Mouse (Mus musculus) hindbrain, embryonic 14.5 days (tissue): Measurements from ENCODE around the gene Fkbp1a. TPM values are rescaled to one million over a fixed set of nuclear protein-coding genes. Genes with fewer than 3 reads are reported as not detected.

Experiments used
- ATAC-seq: fragments of 200-750 bp; cut with Nextera tagmentation; 2 replicates; pipeline ENCODE4 v1.8.0; 2017; ENCODE audit warnings: moderate number of reproducible peaks, mild to moderate bottlenecking, moderate TSS enrichment, moderate library complexity; ENCODE audit not compliant: low FRiP score
- DNase-seq: peaks from one replicate; pipeline ENCODE4 v3.0.0-alpha.2; 2015; ENCODE audit warnings: low spot score
- H3K27ac ChIP-seq: fragments of 300-500 bp; sonication (generic); 2 replicates; pipeline ENCODE4 v1.5.1; 2014; ENCODE audit warnings: mild to moderate bottlenecking, moderate library complexity
- H3K27me3 ChIP-seq: fragments of 300-500 bp; sonication (generic); 2 replicates; pipeline ENCODE4 v1.6.1; 2014; ENCODE audit warnings: mild to moderate bottlenecking, low read length, mixed read lengths; ENCODE audit not compliant: control insufficient read depth, insufficient read depth
- H3K36me3 ChIP-seq: fragments of 300-500 bp; sonication (generic); replicated peaks from 2 replicates; pipeline ENCODE4 v1.6.1; 2014; ENCODE audit not compliant: control insufficient read depth, insufficient read depth
- H3K4me1 ChIP-seq: fragments of 300-500 bp; sonication (generic); replicated peaks from 2 replicates; pipeline ENCODE4 v1.6.1; 2014; ENCODE audit warnings: antibody characterized with exemption, low read length, mixed read lengths; ENCODE audit not compliant: control insufficient read depth, insufficient read depth
- H3K4me2 ChIP-seq: fragments of 300-500 bp; sonication (generic); replicated peaks from 2 replicates; pipeline ENCODE4 v1.6.1; 2014; ENCODE audit warnings: mild to moderate bottlenecking, moderate library complexity
- H3K4me3 ChIP-seq: fragments of 300-500 bp; sonication (generic); replicated peaks from 2 replicates; pipeline ENCODE4 v1.5.1; 2014; ENCODE audit warnings: mild to moderate bottlenecking, low read length
- H3K9ac ChIP-seq: fragments of 300-500 bp; sonication (generic); 2 replicates; pipeline ENCODE4 v1.6.1; 2014
- H3K9me3 ChIP-seq: fragments of 300-500 bp; sonication (generic); 2 replicates; pipeline ENCODE4 v1.6.1; 2016; ENCODE audit warnings: low read length; ENCODE audit not compliant: control insufficient read depth
- WGBS: fragments of 180-500 bp; shearing (Covaris S2); extraction: QIAGEN DNeasy Blood & Tissue Kit; methylation state at CpG from one replicate; pipeline ENCODE4 v1.1.7; 2014; 5-methylcytosine and 5-hydroxymethylcytosine counted together
- polyA plus RNA-seq: library from polyadenylated mRNA; unstranded; fragments of >200 nt; fragmentation: Nextera tagmentation; extraction: Ambion mirVana; gene quantifications from 2 replicates; pipeline ENCODE4 v1.2.1, GENCODE M21; 2014

Gene Fkbp1a
- polyA plus RNA-seq, 1 experiment from 2014 or later, result 643 TPM

DNA sequence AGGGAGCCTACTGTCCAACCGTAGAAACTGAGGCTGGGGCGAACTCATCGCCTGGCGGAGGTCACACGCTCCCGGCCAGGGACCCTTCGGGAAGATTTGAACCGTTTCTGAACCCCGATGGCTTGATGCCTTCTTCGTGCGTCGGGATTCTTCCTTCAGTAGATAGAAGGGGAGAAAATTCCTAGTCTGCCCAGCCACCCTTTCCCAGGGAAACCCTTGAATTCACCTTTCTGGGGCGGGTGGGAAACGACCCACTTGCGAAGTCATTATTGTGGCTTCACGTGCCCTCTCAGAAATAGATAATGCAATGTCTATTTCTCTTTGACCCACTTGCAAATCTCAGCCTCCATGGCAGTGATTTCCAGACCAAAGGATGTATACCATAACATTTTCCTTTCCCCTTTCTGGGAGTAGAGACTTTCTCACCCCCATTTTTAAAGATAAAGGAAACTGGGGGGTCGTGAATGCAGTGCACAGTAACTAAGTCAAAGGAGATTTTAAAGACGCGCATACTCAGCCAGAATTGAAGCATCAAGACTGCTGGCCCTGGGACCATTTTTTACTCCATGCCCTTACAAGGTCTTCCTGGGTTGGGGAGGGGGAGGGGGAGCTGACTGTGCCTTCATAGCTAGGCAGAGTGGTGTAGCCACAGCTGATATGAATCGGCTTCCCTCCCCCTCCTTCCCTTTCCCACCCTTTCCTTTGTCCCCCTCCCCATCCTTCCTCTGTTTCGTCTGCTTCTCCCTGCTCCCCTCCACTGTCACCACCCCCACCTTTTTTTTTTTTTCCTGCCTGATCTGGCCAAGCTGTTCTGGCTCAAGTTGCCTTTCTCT is 996 bp downstream of the Fkbp1a start:
- peaks cover 39% of the 10 kb centered on the region for H3K36me3 ChIP-seq
- peaks cover 34% of the 10 kb centered on the region for H3K4me1 ChIP-seq
- H3K9ac ChIP-seq, result peak overlapping the region; percentile 93
- DNase-seq (peak; percentile 28), ATAC-seq (no peak)
- no peaks in the 10 kb centered on the region for H3K9me3 ChIP-seq
- peak overlapping the region; percentile 61 for H3K4me2 ChIP-seq
- H3K4me3 ChIP-seq, result peak overlapping the region; percentile 94
- no peaks in the 10 kb centered on the region for H3K27me3 ChIP-seq
- peak overlapping the region; percentile 84 for H3K27ac ChIP-seq
- 1% methylated on average over 21 of the region's 21 CpGs for WGBS

DNA sequence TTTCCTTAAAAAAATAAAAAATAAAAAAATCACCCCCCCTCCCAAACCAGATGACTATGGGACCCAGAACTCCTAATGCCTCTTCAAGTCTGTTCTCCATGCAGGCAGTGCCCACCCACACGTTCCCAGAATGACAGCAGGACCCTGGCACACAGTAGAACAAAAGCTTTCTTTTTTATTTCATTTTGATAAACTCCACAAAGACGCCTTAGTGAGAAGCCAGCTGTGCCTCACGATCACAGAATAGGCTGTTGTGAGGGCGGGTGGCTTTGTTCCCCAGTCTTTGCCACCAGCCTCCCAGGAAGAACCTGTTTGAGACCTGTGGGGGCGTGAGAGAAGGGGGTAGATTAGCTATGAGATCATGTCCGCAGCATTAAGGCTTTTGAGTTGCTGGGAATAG is 2.4 kb downstream of the Fkbp1a start:
- H3K27me3 ChIP-seq, result no peaks in the 10 kb centered on the region
- ATAC-seq (no peak), DNase-seq (no peak)
- WGBS, result 58% methylated on average over 6 of the region's 6 CpGs
- H3K9ac ChIP-seq, result peak overlapping the region; percentile 93
- H3K9me3 ChIP-seq, result no peaks in the 10 kb centered on the region
- H3K4me3 ChIP-seq, result 0 out of 2 replicates have a peak overlapping the region, but pooled peaks have one; percentile 94
- H3K4me1 ChIP-seq, result peaks cover 34% of the 10 kb centered on the region
- no peak overlapping the region for H3K27ac ChIP-seq
- H3K4me2 ChIP-seq, result peak overlapping the region; percentile 61
- H3K36me3 ChIP-seq, result peaks cover 49% of the 10 kb centered on the region

DNA sequence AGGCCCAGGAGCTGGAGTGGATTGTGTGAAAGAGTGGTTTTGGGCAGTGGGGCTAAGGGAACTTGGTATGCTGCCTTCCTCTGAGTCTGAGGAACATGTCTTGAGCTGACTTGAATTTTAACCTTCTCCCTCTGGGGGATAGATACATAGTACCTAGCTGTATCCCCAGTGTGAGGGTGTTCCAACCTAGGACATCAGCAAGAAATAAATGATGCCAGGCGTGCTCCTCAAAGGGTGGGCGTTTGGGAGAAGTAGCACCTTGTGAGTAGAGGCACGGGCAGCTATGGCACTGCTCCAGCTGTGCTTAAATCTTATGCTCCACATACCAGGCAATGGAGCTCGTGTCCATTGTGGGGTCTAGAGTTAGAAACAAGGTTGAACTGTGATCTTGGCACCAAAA is 4.3 kb downstream of the Fkbp1a start:
- ATAC-seq (no peak), DNase-seq (no peak)
- Histone ChIP-seq H3K4me3 (no peak overlapping the region), H3K9me3 (no peaks in the 10 kb centered on the region), H3K36me3 (peaks cover 65% of the 10 kb centered on the region), H3K27me3 (no peaks in the 10 kb centered on the region), H3K9ac (no peak overlapping the region), H3K4me1 (peaks cover 27% of the 10 kb centered on the region), H3K27ac (no peak overlapping the region), H3K4me2 (no peak overlapping the region)
- WGBS, result 91% methylated on average over 4 of the region's 4 CpGs

DNA sequence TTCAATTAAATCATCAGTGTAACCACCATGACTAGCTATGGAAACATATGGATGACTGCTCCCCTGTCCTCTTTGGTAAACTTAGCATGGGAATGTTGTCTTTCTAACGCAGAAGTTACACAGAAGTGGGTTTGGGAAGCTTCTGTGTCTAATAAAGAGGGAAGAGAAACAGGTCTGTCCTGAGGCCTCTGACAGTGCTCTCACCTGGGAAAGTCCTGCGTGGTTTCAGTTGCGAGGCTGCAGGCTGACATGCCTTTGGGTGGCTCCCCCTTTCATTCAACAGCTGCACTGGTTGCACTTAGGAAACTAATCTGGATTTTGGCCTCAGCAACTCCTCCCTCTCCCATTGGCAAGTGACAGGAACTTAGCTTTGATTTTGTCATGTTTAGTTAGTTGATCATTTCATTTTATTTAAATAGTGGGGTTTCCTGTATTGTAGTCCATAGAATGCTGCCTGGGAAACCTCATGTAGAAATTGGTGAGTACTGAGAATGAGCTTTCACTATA is 7.4 kb downstream of the Fkbp1a start:
- no peak for ATAC-seq
- no peak overlapping the region for H3K4me3 ChIP-seq
- no peak overlapping the region for H3K27ac ChIP-seq
- WGBS, result 96% methylated on average over 3 of the region's 3 CpGs
- H3K4me2 ChIP-seq, result no peak overlapping the region
- peaks cover 11% of the 10 kb centered on the region for H3K4me1 ChIP-seq
- no peak for DNase-seq
- peaks cover 84% of the 10 kb centered on the region for H3K36me3 ChIP-seq
- H3K27me3 ChIP-seq, result no peaks in the 10 kb centered on the region
- no peaks in the 10 kb centered on the region for H3K9me3 ChIP-seq
- no peak overlapping the region for H3K9ac ChIP-seq

DNA sequence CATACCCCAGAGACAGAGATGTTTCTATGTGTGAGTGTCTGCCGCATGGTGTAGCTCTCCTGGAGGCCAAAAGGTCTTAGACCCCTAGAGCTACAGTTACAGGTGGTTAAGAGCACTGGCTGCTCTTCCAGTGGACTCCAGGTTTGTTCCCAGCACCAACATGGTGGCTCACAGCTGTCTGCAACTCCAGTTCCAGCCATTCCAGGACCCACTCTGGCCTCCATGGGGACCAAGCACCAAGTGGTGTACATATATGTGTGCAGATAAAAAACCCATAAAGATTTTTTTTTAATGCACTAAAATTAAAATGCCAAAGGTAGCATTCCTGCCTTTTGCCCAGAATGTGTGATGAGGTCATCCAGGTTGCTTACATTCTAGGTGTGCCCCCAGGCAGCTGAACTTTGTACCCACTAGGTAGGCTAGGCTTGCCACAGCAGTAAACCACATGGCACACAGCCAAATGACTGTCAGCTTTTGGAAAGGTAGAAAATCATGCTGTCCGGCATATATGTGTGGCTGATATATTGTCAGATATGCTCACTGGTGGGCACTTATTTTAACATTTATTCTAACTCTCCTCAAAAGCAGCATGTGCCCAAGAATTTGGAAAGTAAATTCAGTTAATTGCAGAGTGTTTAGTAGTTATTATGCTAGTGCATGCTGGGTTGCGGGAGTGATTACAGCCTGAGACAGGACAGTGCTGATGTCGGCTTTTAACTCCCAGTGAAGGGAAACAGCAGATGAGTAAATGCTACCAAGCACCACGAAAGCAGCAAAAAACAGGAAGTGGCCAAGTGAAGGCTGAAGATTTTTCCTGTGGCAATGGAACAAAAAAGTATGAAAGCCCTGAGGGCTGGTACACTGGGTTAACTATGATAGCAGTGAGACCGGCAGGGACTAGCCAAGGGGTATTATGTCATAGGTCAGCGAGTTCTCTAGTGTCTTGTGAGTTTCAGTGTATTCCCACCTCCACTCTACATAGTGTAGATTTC is 20.9 kb downstream of the Fkbp1a start:
- Histone ChIP-seq H3K9ac (no peak overlapping the region), H3K4me2 (no peak overlapping the region), H3K4me1 (no peaks in the 10 kb centered on the region), H3K4me3 (no peak overlapping the region), H3K36me3 (peaks cover 61% of the 10 kb centered on the region), H3K27ac (no peak overlapping the region), H3K27me3 (no peaks in the 10 kb centered on the region), H3K9me3 (no peaks in the 10 kb centered on the region)
- WGBS, result 91% methylated on average over 7 of the region's 7 CpGs
- ATAC-seq, result no peak
- DNase-seq, result no peak

DNA sequence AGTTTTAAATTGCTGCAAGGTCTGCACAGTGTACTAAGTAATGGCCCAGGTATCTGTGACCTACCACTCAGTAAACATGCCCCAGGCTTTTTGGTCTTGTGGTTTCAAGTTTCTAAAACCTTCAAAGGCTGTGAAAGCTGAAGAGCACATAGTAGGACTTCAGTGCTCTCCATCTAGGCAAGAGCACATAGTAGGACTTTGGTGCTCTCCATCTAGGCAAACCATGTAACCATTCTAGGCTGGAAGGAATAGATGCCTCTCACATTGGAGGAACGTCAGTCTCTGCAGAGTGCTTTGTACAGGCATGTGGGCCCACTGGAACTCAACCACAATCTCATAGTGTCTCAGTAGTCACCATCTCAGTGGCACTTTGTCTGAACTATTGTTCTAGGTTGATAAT is 21.7 kb downstream of the Fkbp1a start:
- Histone ChIP-seq H3K9me3 (no peaks in the 10 kb centered on the region), H3K9ac (no peak overlapping the region), H3K4me1 (no peaks in the 10 kb centered on the region), H3K27me3 (no peaks in the 10 kb centered on the region), H3K4me3 (no peak overlapping the region), H3K36me3 (peaks cover 53% of the 10 kb centered on the region), H3K4me2 (no peak overlapping the region), H3K27ac (no peak overlapping the region)
- WGBS, result 83% methylated on average over 1 of the region's 1 CpGs
- ATAC-seq, result no peak
- DNase-seq, result no peak

DNA sequence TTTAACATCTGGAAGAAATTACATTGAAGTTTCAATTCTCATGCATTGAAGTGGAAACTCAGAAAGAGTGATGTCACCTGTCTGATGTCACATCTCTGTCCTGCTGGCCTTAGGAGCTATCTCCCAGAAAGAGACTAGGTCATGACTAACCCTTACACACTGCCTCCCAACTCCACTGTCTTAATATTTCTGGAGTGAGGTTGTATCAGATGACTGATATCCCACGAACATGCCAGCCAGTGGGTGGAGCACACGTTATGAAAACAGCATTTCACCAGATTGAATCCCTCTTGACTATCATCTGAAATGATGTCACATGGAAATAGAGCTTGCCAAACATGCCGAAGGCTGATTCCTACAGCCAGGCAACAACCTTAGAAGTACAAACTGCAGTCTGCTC is 22.7 kb downstream of the Fkbp1a start:
- Histone ChIP-seq H3K27me3 (no peaks in the 10 kb centered on the region), H3K4me3 (no peak overlapping the region), H3K9ac (no peak overlapping the region), H3K9me3 (no peaks in the 10 kb centered on the region), H3K27ac (no peak overlapping the region), H3K36me3 (peaks cover 43% of the 10 kb centered on the region), H3K4me2 (no peak overlapping the region), H3K4me1 (no peaks in the 10 kb centered on the region)
- ATAC-seq (no peak), DNase-seq (no peak)
- WGBS, result 80% methylated on average over 3 of the region's 3 CpGs

DNA sequence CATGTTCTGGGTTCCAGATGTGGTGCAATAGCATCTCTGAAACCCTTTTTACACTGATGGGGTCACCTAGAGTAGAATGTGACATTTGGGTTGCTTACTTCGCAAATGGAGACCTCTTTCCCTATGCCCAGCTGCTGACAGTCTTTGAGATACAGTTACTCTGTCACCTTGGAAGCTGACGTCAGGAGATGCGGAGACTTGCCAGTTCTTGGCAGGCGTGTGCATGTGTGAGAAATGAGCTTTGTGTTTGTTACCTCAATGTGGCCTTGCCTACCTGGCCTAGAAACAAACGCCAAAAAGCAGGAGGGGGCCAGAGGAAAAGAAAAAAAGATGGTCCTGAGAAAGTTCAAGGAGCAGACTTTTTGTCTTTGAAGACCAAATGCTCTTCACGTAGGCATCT is 24.6 kb downstream of the Fkbp1a start:
- Histone ChIP-seq H3K4me3 (no peak overlapping the region), H3K27me3 (no peaks in the 10 kb centered on the region), H3K36me3 (peaks cover 25% of the 10 kb centered on the region), H3K4me2 (no peak overlapping the region), H3K27ac (no peak overlapping the region), H3K9me3 (no peaks in the 10 kb centered on the region), H3K4me1 (no peaks in the 10 kb centered on the region), H3K9ac (no peak overlapping the region)
- DNase-seq (no peak), ATAC-seq (no peak)
- 92% methylated on average over 6 of the region's 6 CpGs for WGBS

DNA sequence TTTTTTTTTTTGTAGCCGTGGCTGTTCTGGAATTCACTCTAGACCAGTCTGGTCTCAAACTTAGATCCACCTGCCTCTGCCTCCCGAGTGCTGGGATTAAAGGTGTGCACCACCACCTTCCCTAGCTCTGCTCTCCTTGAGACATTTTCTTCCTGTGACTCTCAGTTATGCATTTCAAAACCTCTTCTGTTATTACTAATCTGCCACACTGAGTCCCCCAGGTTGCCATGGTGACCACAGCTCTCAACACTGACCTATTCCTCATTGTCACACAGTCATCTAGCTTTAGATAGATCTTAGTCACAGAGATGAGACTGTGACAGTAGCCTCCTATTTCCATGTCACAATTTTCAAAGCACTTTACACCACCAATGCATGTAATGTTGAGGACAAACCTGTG is 27.2 kb downstream of the Fkbp1a start:
- ATAC-seq, result no peak
- no peak overlapping the region for H3K9ac ChIP-seq
- no peaks in the 10 kb centered on the region for H3K4me1 ChIP-seq
- DNase-seq, result no peak
- H3K27ac ChIP-seq, result no peak overlapping the region
- H3K36me3 ChIP-seq, result 0 out of 2 replicates have a peak, but pooled peaks cover 8% of the 10 kb centered on the region
- H3K4me3 ChIP-seq, result no peak overlapping the region
- no peak overlapping the region for H3K4me2 ChIP-seq
- WGBS, result 83% methylated on average over 2 of the region's 2 CpGs
- H3K27me3 ChIP-seq, result no peaks in the 10 kb centered on the region
- no peaks in the 10 kb centered on the region for H3K9me3 ChIP-seq
